Mouse (Mus musculus) ES-E14 (cell line): Measurements from ENCODE around the gene Canx. TPM values are rescaled to one million over a fixed set of nuclear protein-coding genes. Genes with fewer than 3 reads are reported as not detected.

Experiments
- DNase-seq: peaks from one replicate; pipeline ENCODE4 v3.0.0-alpha.2; 2013; ENCODE audit warnings: low read depth, low spot score
- H3K27ac ChIP-seq: 2 replicates; pipeline ENCODE4 v1.5.1; 2012; ENCODE audit warnings: low read depth, mild to moderate bottlenecking, low read length, moderate library complexity, mixed read lengths; ENCODE audit not compliant: poor library complexity, insufficient read depth, severe bottlenecking
- H3K36me3 ChIP-seq: 2 replicates; pipeline ENCODE4 v1.6.1; 2012; ENCODE audit warnings: mild to moderate bottlenecking, low read length, moderate library complexity, mixed read lengths; ENCODE audit not compliant: control insufficient read depth, poor library complexity, insufficient read depth, severe bottlenecking
- H3K4me1 ChIP-seq, 2 experiments: fragments of 150-350 bp in 1 of 2; sonication (generic) in 1 of 2; 2 replicates each; pipeline ENCODE4 v1.6.1; 2012; ENCODE audit warnings: low read length in 2 of 2, mild to moderate bottlenecking in 1 of 2, mixed read lengths in 1 of 2; ENCODE audit not compliant: control insufficient read depth in 2 of 2, insufficient read depth in 2 of 2, poor library complexity in 1 of 2
- H3K4me3 ChIP-seq, 2 experiments: fragments of 150-350 bp in 1 of 2; sonication (generic) in 1 of 2; 2 replicates each; pipeline ENCODE4 v1.5.1; 2012; ENCODE audit warnings: low read length in 2 of 2, low read depth in 1 of 2, mild to moderate bottlenecking in 1 of 2, mixed read lengths in 1 of 2; ENCODE audit not compliant: insufficient read depth in 1 of 2, poor library complexity in 1 of 2, severe bottlenecking in 1 of 2
- H3K9ac ChIP-seq: 2 replicates; pipeline ENCODE4 v1.6.1; 2012; ENCODE audit warnings: low read depth, mild to moderate bottlenecking, low read length, mixed read lengths; ENCODE audit not compliant: poor library complexity, insufficient read depth, severe bottlenecking
- H3K9me3 ChIP-seq: fragments of 150-350 bp; sonication (generic); 2 replicates; pipeline ENCODE4 v1.6.1; 2012; ENCODE audit warnings: low read depth, mild to moderate bottlenecking, low read length; ENCODE audit not compliant: control insufficient read depth, insufficient read depth
- CHD2 ChIP-seq: IDR thresholded peaks from 2 replicates; pipeline ENCODE4 v1.6.1; 2014; ENCODE audit warnings: mild to moderate bottlenecking, low read depth, low read length, inconsistent platforms
- HCFC1 ChIP-seq: IDR thresholded peaks from 2 replicates; pipeline ENCODE4 v1.6.1; 2012; ENCODE audit warnings: low read length, inconsistent platforms, borderline replicate concordance; ENCODE audit not compliant: insufficient read depth
- MAFK ChIP-seq: IDR thresholded peaks from 2 replicates; pipeline ENCODE4 v1.6.1; 2014; ENCODE audit warnings: mild to moderate bottlenecking, low read depth, low read length, inconsistent platforms; ENCODE audit not compliant: insufficient read depth
- ZC3H11A ChIP-seq: IDR thresholded peaks from 2 replicates; pipeline ENCODE4 v1.6.1; 2012; ENCODE audit warnings: low read depth, mild to moderate bottlenecking, inconsistent platforms, low read length, borderline replicate concordance
- ZNF384 ChIP-seq: IDR thresholded peaks from 2 replicates; pipeline ENCODE4 v1.6.1; 2012; ENCODE audit warnings: low read depth, low read length, inconsistent platforms
- in situ Hi-C, 2 experiments: fragments of 600-800 bp; cut with MboI; formaldehyde crosslinking; loops; one replicate each; pipeline ENCODE4 v1.15.1; 2025; ENCODE audit warnings: low sequenced_read_pairs in 2 of 2, inconsistent platforms in 1 of 2; ENCODE audit not compliant: unreplicated experiment in 2 of 2
- total RNA-seq: library from RNA; depleted of rRNA; stranded (reverse); fragments of 300-350 nt; gene quantifications from 2 replicates; pipeline ENCODE4 v1.2.3, GENCODE M21; 2012

Gene Canx
- total RNA-seq, 1 experiment: 970 TPM

DNA sequence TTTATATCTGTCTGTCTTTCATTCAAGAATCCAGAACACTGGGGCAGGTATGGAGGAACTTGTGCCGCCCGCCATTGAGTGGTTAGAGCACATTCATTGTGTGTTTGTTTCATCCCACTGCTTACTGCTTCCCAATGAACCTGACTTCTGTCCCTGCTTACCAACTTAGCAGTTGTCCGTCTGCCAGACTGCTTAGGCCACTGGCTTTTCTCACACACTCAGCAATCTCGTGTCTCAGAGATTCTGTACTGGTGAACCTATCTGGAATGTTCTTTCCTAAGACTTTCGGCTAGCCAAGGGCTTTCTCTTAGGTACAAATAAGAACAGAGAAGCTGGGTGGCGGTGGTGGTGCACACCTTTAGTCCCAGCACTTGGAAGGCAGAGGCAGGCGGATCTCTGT, 39.8 kb downstream of the Canx start:
- Histone ChIP-seq H3K9ac (no peak overlapping the region), H3K4me1 (peaks cover 3 to 5% of the 10 kb centered on the region in 2 experiments; a peak in 3 of 4 replicates), H3K9me3 (no peaks in the 10 kb centered on the region), H3K4me3 (no peak overlapping the region), H3K36me3 (peaks cover 8% of the 10 kb centered on the region; the same call in 1 of the 2 replicates), H3K27ac (no peak overlapping the region)
- TF ChIP-seq MAFK (no peak), ZC3H11A (no peak), CHD2 (no peak), ZNF384 (no peak), HCFC1 (no peak)
- in situ Hi-C loops: no loop called here
- DNase-seq: no peak

- Histone ChIP-seq H3K9ac (no peak overlapping the region), H3K36me3 (peaks cover 8% of the 10 kb centered on the region; the same call in 1 of the 2 replicates), H3K4me1 (peaks cover 6 to 8% of the 10 kb centered on the region in 2 experiments), H3K27ac (no peak overlapping the region), H3K4me3 (no peak overlapping the region), H3K9me3 (no peaks in the 10 kb centered on the region)
- TF ChIP-seq MAFK: no peak
- no peak for DNase-seq
- in situ Hi-C loops: no loop called here
Observed at GRCm38 (mm10) chr11:50285263-50285662, 40.2 kb downstream of the Canx start.

DNA sequence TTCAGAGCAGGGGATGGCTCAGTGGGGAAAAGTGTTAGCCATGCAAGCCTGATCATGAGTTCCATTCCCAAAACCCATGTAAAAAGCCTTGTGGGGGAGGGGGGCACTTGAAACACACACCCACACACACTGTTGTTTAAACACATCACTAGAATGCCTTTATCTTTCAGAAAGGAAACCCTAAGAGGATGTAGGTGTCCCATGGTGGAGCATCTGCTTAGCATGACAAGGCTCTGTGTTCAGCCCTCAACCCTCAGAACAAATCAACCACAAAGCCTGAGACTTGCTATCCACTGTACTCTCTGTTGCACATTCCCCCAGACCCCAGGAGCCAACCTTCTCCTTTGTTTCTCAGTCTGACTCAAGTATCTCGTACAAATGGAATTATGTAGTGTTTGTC, 45.4 kb downstream of the Canx start:
- Histone ChIP-seq H3K9me3 (no peaks in the 10 kb centered on the region), H3K27ac (no peak overlapping the region), H3K36me3 (no peaks in the 10 kb centered on the region; the same call in 1 of the 2 replicates), H3K4me1 (peaks cover 6 to 13% of the 10 kb centered on the region in 2 experiments), H3K9ac (no peak overlapping the region), H3K4me3 (no peak overlapping the region)
- peak; percentile 29 for DNase-seq
- TF ChIP-seq ZC3H11A (no peak), ZNF384 (no peak), HCFC1 (no peak), MAFK (no peak), CHD2 (no peak)
- in situ Hi-C loops: no loop called here

DNA sequence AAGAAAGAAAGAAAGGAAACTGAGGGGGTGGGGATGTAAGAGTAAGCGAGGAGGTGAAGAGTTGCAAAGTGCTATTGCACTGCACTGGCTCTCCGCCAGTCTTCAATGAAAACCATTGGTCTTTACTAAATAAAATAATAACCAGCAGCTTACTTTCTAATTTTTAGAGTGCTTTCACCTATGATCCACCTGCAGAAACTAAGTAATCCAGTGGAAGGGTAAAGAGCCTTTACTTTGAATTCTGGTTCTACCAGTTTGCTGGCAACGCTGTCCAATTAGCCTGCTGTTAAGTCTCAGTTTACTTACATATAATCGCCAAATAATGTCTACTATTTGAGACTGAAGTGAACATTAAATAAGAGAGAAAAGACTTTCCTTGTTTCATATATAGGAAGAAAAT, 46.5 kb downstream of the Canx start:
- H3K4me1 ChIP-seq: peaks cover 6 to 13% of the 10 kb centered on the region in 2 experiments
- no peak overlapping the region for H3K4me3 ChIP-seq
- H3K9me3 ChIP-seq: no peaks in the 10 kb centered on the region
- H3K36me3 ChIP-seq: no peaks in the 10 kb centered on the region; the same call in 1 of the 2 replicates
- no peak for DNase-seq
- H3K27ac ChIP-seq: no peak overlapping the region
- in situ Hi-C loops: no loop called here
- H3K9ac ChIP-seq: no peak overlapping the region
- TF ChIP-seq ZC3H11A: no peak

GRCm38 (mm10) chr11:50277706-50278105, 47.8 kb downstream of the Canx start:
- no peaks in the 10 kb centered on the region for H3K9me3 ChIP-seq
- no peaks in the 10 kb centered on the region; the same call in 1 of the 2 replicates for H3K36me3 ChIP-seq
- DNase-seq: no peak
- no peak overlapping the region for H3K4me3 ChIP-seq
- H3K27ac ChIP-seq: no peak overlapping the region
- H3K9ac ChIP-seq: 0 out of 2 replicates have a peak overlapping the region, but pooled peaks have one; percentile 31
- TF ChIP-seq ZNF384 (no peak), ZC3H11A (no peak), CHD2 (no peak), HCFC1 (no peak), MAFK (no peak)
- H3K4me1 ChIP-seq: peaks cover 6 to 13% of the 10 kb centered on the region in 2 experiments
- in situ Hi-C loops: no loop called here
